Mouse (Mus musculus) limb, embryonic 14.5 days (tissue): ENCODE data around the gene Ppm1h. TPM values are rescaled to one million over a fixed set of nuclear protein-coding genes. Genes with fewer than 3 reads are reported as not detected.
A peak's percentile ranks its signal among the peaks of the same experiment; 100 is the strongest.

Experiments
- ATAC-seq: fragments of 200-750 bp; cut with Nextera tagmentation; 2 replicates; pipeline ENCODE4 v1.8.0; 2017; ENCODE audit warnings: low read depth, moderate number of reproducible peaks, moderate TSS enrichment; ENCODE audit not compliant: low FRiP score
- DNase-seq: peaks from one replicate; pipeline ENCODE4 v3.0.0-alpha.2; 2015; ENCODE audit warnings: low spot score
- H3K27ac ChIP-seq: fragments of 300-500 bp; sonication (generic); replicated peaks from 2 replicates; pipeline ENCODE4 v1.5.1; 2014; ENCODE audit warnings: low read depth, mild to moderate bottlenecking, low read length, moderate library complexity, mixed read lengths
- H3K27me3 ChIP-seq: fragments of 300-500 bp; sonication (generic); 2 replicates; pipeline ENCODE4 v1.6.1; 2014; ENCODE audit warnings: low read length, mixed read lengths; ENCODE audit not compliant: control insufficient read depth, insufficient read depth
- H3K36me3 ChIP-seq: fragments of 300-500 bp; sonication (generic); 2 replicates; pipeline ENCODE4 v1.6.1; 2014; ENCODE audit warnings: mild to moderate bottlenecking, low read length, moderate library complexity, mixed read lengths; ENCODE audit not compliant: control insufficient read depth, insufficient read depth
- H3K4me1 ChIP-seq: fragments of 300-500 bp; sonication (generic); 2 replicates; pipeline ENCODE4 v1.6.1; 2014; ENCODE audit warnings: antibody characterized with exemption, low read length, mixed read lengths; ENCODE audit not compliant: control insufficient read depth, insufficient read depth
- H3K4me2 ChIP-seq: fragments of 300-500 bp; sonication (generic); replicated peaks from 2 replicates; pipeline ENCODE4 v1.6.1; 2014; ENCODE audit warnings: low read depth, mild to moderate bottlenecking, low read length, moderate library complexity; ENCODE audit not compliant: severe bottlenecking
- H3K4me3 ChIP-seq: fragments of 300-500 bp; sonication (generic); replicated peaks from 2 replicates; pipeline ENCODE4 v1.5.1; 2014; ENCODE audit warnings: low read length
- H3K9ac ChIP-seq: fragments of 300-500 bp; sonication (generic); 2 replicates; pipeline ENCODE4 v1.6.1; 2014; ENCODE audit warnings: mild to moderate bottlenecking, low read depth, low read length, moderate library complexity; ENCODE audit not compliant: severe bottlenecking
- H3K9me3 ChIP-seq: fragments of 300-500 bp; sonication (generic); 2 replicates; pipeline ENCODE4 v1.6.1; 2016; ENCODE audit warnings: low read length; ENCODE audit not compliant: control insufficient read depth
- POLR2A ChIP-seq: fragments of 200-500 bp; IDR thresholded peaks from 2 replicates; pipeline ENCODE4 v1.8.0; 2012; ENCODE audit warnings: inconsistent platforms, mild to moderate bottlenecking, moderate library complexity, borderline replicate concordance; ENCODE audit not compliant: insufficient read depth, insufficient read length; ENCODE audit errors: extremely low read depth
- WGBS: fragments of 180-500 bp; shearing (Covaris S2); extraction: QIAGEN DNeasy Blood & Tissue Kit; methylation state at CpG from one replicate; pipeline ENCODE4 v1.1.7; 2014; 5-methylcytosine and 5-hydroxymethylcytosine counted together
- polyA plus RNA-seq, 2 experiments: library from polyadenylated mRNA; depleted of rRNA in 1 of 2; stranded (reverse) in 1 of 2; unstranded in 1 of 2; fragments of >200 nt; fragmentation: Nextera tagmentation in 1 of 2; extraction: Ambion mirVana in 1 of 2; gene quantifications; 2 replicates each; pipeline versions ENCODE4 v1.2.1 to v1.2.3; 2012 to 2014

Ppm1h gene
- polyA plus RNA-seq, 2 experiments = 2.2 to 3.4 TPM

DNA sequence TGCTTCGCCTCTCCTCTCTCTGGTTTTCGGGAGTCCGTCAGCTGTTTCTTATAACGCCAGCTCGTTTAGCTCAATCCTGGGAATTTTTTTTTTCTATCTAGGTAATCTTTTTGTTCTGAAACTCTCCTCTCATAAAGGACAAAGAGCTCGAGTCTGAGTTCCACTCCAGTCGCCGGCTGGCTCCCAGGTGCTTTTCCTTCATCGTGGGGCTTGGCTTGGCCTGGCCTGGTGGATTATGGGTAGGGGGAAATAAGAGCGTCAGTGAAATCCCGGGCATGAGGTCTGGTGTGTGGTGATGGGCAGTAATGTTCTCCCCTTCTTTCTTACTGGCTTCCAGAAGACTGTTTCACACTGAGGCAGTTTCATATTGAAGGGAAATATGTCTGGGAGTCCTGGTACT, 234.8 kb downstream of the Ppm1h start:
- no peak for TF ChIP-seq POLR2A
- ATAC-seq = no peak
- DNase-seq = no peak
- peak overlapping the region; percentile 22; the same call in 1 of the 2 replicates for H3K4me3 ChIP-seq
- H3K9me3 ChIP-seq = no peaks in the 10 kb centered on the region
- H3K27me3 ChIP-seq = no peaks in the 10 kb centered on the region
- H3K4me2 ChIP-seq = peak overlapping the region; percentile 52
- WGBS = 8% methylated on average over 11 of the region's 11 CpGs
- H3K36me3 ChIP-seq = no peaks in the 10 kb centered on the region
- H3K4me1 ChIP-seq = peaks cover 61% of the 10 kb centered on the region
- H3K9ac ChIP-seq = peak overlapping the region; percentile 21; the same call in 1 of the 2 replicates
- H3K27ac ChIP-seq = peak overlapping the region; percentile 98

DNA sequence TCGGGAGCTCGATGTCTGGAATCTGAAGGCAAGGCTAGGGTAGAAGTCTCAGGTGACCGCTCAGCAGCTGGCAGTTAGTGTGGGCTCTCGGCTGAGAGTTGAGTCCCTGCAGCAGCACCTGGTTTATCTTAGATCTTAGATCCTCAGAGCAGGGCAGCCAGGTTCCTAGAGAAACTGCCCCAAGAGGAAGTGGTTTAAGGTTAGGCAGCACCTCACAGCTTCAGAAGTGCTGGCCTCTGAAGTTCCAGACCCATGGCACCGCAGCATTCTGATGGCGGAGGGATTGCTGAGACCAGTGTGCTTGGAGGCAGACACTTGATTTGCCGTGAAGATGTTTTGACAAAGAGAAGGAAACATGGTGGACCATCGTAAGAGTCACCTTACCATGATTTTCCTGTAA, 237.3 kb downstream of the Ppm1h start:
- Histone ChIP-seq H3K27ac (no peak overlapping the region), H3K4me2 (no peak overlapping the region), H3K9me3 (no peaks in the 10 kb centered on the region), H3K27me3 (no peaks in the 10 kb centered on the region), H3K9ac (no peak overlapping the region), H3K36me3 (no peaks in the 10 kb centered on the region), H3K4me3 (no peak overlapping the region), H3K4me1 (peaks cover 60% of the 10 kb centered on the region)
- 57% methylated on average over 8 of the region's 8 CpGs for WGBS
- TF ChIP-seq POLR2A = no peak
- ATAC-seq (no peak), DNase-seq (no peak)

DNA sequence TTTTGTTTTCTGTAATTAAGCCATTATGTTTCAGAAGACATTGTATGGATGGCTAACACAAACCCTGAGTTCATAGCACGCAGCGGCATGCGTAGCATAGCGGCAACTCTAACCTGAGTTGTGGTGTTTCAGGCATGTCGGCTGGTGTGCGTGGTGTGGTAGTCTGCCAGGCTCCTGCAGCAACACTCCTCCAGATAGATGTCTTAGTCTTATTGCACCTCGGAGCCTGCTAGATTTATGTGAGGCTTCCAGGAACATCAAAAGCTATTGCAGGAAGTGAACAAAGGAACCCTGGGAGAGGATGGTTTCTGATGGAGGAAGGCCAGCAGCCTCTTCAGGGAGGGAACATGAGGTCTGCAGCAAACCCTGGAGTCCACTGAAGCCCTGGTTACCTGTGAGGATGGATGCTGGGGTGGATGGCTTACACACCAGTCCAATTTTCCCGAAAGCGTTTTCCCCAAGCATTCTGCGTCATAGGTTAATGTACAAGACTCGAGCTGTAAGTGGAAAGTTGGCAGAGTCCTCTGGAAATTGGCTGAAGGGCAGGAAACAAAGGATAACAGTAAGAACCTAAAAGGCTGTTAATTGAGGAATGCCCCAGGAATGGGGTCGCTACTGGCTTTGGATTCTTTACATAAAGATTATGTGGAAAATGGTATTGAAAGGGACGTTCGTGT, 239.2 kb downstream of the Ppm1h start:
- ATAC-seq = peak; percentile 27
- H3K4me3 ChIP-seq = no peak overlapping the region
- no peaks in the 10 kb centered on the region for H3K9me3 ChIP-seq
- H3K27me3 ChIP-seq = no peaks in the 10 kb centered on the region
- no peak for TF ChIP-seq POLR2A
- peak; percentile 84 for DNase-seq
- peak overlapping the region; percentile 75 for H3K27ac ChIP-seq
- H3K9ac ChIP-seq = no peak overlapping the region
- no peaks in the 10 kb centered on the region for H3K36me3 ChIP-seq
- H3K4me2 ChIP-seq = 0 out of 2 replicates have a peak overlapping the region, but pooled peaks have one; percentile 4
- WGBS = 54% methylated on average over 14 of the region's 14 CpGs
- peaks cover 47% of the 10 kb centered on the region for H3K4me1 ChIP-seq

DNA sequence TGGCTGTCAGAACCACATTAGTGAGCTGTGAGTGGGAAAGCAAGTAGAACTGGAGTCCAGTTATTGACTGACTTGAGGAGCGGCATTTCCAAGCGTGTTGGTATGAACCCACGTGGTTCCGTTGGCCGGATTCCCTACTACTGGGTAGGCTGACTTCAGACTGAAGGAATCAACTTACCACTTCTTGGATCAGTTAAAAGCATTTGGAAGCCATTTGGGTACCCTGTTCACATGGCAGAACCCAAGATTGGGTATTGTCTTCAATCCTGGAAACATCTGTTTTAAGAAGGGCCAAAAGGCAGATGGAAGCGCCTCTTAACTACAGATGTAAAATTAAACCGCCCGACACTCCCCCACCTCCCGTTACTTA, 239.7 kb downstream of the Ppm1h start:
- Histone ChIP-seq H3K4me2 (0 out of 2 replicates have a peak overlapping the region, but pooled peaks have one; percentile 4), H3K27me3 (no peaks in the 10 kb centered on the region), H3K36me3 (no peaks in the 10 kb centered on the region), H3K27ac (peak overlapping the region; percentile 75), H3K4me1 (peaks cover 43% of the 10 kb centered on the region), H3K9me3 (no peaks in the 10 kb centered on the region), H3K9ac (no peak overlapping the region), H3K4me3 (no peak overlapping the region)
- 42% methylated on average over 9 of the region's 9 CpGs for WGBS
- ATAC-seq (peak; percentile 67), DNase-seq (peak; percentile 84)
- no peak for TF ChIP-seq POLR2A

DNA sequence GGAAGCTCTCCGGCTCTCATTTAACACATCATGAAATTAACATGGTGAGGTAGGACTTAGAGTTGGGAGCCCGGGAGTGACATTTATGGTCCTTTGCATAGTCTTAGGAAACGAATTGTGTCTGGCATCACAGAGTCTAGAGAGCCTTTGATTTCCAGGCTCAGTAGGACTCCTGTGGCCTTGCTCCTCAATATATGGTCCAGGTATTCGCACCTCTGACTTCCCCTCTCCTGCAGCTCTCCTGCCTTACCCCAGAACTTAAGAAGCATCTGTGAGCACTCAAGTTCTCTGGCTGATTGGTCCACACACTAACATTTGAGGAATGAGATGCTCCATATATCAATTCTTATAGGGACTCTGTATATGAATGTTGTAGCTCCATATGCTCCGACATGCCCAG, 240.2 kb downstream of the Ppm1h start:
- ATAC-seq = 0 out of 2 replicates have a peak, but pooled peaks have one; percentile 11
- Histone ChIP-seq H3K27ac (peak overlapping the region; percentile 75), H3K9ac (no peak overlapping the region), H3K36me3 (no peaks in the 10 kb centered on the region), H3K27me3 (no peaks in the 10 kb centered on the region), H3K9me3 (no peaks in the 10 kb centered on the region), H3K4me2 (0 out of 2 replicates have a peak overlapping the region, but pooled peaks have one; percentile 4), H3K4me3 (no peak overlapping the region), H3K4me1 (peaks cover 39% of the 10 kb centered on the region)
- DNase-seq = no peak
- WGBS = 32% methylated on average over 5 of the region's 5 CpGs
- no peak for TF ChIP-seq POLR2A
